Mouse (Mus musculus): ENCODE results near the gene Slc38a7. TPM values are rescaled to one million over a fixed set of nuclear protein-coding genes. Genes with fewer than 3 reads are reported as not detected.
"Not testable (repeated sequence)": the region's sequence is repeated elsewhere in the genome, so short reads cannot be mapped to it uniquely, and the experiment has no call there.

Slc38a7 gene
- total RNA-seq, 2 experiments from 2014 or later: 5.5 to 5.8 TPM

DNA sequence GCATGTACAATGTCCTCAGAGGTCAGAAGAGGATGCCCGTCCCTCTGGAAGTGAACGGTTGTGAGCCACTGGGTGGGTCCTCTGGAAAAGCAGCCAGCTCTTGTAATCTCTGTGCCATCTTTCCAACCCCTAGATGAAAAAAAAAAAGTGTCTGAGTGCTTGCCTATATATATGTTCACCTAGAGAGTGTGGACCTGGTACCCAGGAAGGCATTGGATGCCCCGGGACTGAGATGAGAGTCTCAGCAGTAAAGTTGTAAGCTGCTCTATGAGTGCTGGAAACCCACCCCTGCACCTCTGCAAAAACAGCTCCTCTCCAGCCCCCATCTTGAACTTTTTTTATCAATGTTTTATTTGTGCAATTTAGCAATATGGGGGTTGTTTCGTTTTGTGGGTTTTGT, 44.7 kb downstream of the Slc38a7 start:
- no peak for DNase-seq (ENCODE audit: low spot score)

DNA sequence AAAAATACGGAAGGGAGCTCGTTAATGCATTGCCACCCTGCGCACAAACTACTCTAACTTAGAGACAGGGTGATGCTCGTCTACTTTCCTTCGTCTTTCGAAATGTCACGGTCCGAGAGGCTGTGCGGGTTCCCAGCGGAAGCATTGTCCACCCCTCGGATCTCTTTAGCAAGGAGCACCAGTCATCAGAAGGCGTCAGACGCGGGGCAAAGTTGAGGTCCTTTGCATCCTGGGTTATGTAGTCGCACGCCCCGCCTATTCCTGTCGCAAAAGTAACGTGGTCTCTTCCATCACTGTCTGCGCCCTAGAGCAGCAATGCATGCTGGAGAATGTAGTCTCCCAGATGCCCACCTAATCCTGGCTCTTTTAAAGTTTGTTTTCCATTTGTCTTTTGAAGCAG, 45.5 kb downstream of the Slc38a7 start:
- peak; percentile 94 for DNase-seq (ENCODE audit: low spot score)

DNA sequence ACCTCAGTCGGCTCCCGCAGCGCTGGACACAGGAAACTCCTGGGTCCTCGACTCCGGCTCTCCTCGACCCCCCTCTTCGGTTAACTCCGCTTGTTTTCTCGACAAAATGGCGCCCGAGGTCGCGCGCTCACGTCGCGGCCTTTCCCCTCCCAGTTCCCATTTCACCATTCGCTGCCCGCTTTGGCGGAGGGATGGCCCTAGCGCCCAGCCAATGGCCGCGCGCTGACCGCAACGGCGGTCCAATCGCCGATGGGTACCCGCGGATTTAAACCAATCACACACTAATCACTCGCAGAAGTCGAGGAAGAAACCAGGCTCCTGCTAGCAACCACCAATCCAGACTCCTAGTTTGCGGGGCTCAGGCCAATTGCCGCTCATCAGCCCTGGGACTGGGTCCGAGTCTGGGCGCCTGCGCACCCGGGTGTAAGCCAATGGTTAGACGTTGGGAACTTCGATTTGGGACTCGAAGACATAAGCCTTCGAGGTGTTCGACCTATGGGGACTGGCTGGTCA, 46.0 kb downstream of the Slc38a7 start, which contains the start of gene Cnot1:
Gene Cnot1, minus strand, starts transcription at position 134 of the 513 bp plus-strand sequence.
- DNase-seq (ENCODE audit: low spot score): peak; percentile 97

DNA sequence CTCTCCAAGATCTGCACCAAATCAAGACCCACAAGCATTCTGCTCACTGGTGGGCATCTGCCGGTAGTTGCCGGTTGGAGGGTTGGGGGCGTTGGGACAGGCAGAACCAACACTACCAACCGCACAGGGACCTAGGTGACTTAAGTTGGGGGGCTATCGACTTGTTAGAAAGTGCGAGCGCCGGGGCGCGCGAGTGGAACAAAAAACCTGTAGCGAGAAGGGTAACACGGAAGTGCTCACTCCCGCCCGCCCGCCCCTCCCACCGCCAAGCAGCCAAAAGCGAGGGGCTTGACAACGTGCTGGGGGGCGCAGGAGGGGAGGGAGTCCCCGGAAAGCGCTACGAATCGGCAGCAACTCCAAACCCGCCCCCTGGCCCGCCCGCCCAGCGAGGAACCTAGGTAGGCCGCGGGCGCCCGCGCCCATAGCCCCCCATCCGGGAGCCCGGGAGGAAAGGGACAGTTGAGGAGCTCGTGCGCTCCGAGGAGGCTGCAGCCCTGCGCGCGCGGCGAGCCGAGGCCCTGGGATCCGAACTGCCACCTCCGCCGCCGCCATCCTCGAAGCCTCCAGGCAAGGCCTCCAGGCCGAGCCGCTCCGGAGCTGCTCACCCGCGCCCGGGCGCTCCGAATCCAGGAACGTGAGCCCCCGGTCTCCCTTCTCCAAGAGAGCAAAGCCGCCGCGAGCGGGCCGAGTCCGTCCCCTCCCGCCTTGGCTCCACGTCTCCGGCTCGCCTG, 46.7 kb downstream of the Slc38a7 start:
- no peak for DNase-seq (ENCODE audit: low spot score)

DNA sequence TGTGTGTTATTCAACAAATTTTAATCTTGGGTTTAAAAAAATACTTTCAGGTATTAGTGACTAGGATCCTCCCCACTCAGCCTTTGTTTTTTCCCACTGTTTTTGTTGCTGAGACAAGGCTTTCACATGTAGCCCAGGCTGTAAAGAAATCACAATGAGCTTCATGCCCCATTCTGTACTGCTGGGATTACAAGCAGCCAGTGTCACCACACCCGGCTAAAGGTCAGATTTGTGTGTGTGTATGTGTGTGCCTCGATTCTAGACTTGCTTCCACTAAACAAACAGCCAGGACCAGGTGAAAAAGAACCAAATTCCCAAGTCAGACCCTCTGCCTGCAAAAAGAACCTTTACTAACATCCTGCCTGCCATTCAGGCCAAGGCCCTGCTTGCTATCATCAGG, 47.9 kb downstream of the Slc38a7 start:
- DNase-seq (ENCODE audit: low spot score): no peak

DNA sequence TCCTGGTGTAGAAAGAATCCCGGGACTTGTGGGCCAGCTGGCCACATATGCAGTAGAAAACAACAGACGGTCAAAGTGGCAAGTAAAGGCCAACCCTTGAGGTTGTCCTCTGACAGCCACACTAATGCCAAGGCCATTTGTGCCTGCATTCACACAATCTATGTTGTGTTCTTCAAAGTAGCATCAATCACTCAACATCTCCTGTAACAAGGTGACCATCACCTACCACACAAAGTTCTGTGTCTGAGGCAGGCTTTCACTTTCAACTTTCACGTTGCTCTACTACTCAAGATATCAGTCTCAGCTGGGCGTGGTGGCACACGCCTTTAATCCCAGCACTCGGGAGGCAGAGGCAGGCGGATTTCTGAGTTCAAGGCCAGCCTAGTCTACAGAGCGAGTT, 51.1 kb downstream of the Slc38a7 start:
- DNase-seq (ENCODE audit: low spot score): no peak

DNA sequence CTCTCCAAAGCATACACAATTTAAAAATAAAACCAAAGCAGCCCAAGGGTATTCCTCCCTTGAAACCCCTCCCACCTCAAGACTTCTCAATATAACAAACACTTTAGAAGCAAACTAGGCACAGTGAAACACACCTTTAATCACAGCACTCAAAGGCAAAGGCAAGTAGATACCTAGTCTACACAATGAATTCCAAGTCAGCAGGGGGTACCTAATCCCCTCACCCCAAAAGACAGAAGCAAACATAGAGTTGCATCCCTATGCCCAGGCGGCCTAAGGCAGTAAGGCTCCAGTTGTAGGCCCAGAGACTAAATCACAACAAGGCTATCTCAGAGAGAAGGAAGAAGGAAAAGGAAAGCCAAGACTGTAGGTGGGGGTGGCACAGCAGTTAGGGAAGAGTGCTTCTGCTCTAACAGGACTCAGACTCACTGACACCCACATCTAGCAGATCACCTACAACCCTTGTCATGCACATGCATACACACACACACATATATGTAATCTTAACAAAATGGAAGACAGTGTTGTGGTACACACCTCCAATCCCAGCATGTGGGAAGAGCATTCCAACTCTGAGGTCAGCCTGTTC, 51.8 kb downstream of the Slc38a7 start:
- no peak for DNase-seq (ENCODE audit: low spot score)

DNA sequence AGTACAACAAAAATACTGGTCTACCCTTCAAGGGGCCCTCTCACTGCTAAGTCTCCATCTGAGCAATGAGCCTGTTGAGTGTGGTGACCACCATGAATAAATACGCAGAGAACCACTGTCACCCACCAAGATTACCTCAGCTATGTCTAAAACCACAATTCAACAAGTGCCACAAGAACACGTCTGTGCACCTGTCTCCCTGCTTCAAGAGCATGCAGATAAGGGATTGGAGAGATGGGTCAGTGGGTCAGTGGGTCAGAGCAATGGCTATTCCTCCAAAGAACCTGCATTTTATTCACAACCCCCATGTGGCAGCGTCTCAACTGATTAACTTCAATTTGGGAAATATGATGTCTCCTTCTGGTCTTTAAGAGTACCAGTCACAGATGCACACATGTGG, 53.0 kb downstream of the Slc38a7 start:
- DNase-seq (ENCODE audit: low spot score): no peak

DNA sequence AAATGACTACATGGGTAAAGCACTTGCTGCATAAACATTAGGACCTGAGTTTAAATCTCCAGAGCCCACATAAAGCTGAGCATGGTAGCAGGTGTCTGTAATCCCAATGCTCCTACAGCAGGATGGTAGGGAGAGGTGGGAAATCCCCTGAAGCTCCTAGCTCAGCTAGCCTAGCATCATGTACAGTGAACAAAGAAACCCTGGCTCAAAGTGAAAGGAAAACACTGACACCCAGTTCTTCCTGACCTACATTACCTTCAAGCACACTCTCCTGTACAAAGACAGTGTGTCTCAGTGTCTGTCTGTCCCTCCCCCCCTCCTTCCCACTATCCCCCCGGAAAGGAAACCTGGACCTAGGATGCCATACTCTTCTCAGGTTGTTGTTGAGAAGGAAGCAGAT, 53.4 kb downstream of the Slc38a7 start:
- DNase-seq (ENCODE audit: low spot score): no peak

DNA sequence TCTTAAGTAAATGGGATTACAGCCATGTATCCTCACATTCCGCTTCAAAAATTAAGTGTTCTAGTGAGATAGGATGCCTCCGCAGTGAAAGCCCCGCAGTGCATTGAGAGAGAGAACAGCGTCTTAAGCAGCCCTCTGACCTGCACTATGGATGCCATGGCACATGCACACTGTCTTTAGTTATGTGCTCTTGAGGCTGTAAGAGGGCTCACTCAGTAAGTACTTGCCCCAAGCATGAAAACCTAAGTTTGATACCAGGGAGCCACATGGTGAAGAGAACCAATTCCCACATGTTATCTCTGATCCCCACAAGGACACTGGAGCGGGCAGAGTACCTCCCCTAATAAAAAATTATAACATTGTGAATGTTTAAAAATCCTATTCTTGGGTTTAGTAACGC, 54.2 kb downstream of the Slc38a7 start:
- no peak for DNase-seq (ENCODE audit: low spot score)

DNA sequence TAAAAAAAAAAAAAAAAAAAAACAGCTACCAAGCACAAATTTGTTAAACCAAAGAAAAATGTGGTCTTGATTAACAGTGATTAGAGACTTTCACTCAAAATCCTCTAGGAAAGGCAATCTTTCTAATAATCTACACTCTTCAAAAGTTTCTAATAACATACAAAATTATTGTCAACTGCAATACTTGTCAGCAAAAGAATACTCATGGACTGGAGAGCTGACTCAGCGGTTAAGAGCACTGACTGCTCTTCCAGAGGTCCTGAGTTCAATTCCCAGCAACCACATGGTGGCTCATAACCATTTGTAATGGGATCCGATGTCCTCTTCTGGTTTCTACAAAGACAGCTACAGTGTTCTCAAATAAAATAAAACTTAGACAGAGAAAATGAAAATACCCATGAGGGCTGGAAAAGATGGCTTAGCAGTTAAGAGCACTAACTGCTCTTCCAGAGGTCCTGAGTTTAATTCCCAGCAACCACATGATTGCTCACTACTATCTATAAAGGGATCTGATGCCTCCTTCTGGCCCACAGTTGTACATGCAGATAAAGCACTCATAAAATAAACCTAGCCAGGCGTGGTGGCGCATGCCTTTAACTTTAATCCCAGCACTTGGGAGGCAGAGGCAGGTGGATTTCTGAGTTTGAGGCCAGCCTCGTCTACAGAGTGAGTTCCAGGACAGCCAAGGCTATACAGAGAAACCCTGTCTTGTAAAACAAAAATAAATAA, 57.8 kb downstream of the Slc38a7 start:
- not testable (repeated sequence) for DNase-seq (ENCODE audit: low spot score)

Other genes with a start within 250 kb of the Slc38a7 start
- gene Gins3, start 220.1 kb downstream of the Slc38a7 start, total RNA-seq (2021): under 1 TPM; 0.38 to 0.66 TPM
- gene Ndrg4, start 176.6 kb downstream of the Slc38a7 start, total RNA-seq (2021): 1 to 10 TPM; 3.8 to 6.2 TPM
- gene Setd6, start 137.7 kb downstream of the Slc38a7 start, total RNA-seq (2021): 10 to 100 TPM; 13.5 to 15.6 TPM
- gene Cnot1, start 46.1 kb downstream of the Slc38a7 start, total RNA-seq (2021): 10 to 100 TPM; 63.3 to 67.2 TPM
- gene Sap18b, start 28.2 kb downstream of the Slc38a7 start, total RNA-seq (2021): 10 to 100 TPM; 85.3 to 91.9 TPM
- gene Got2, start 35.0 kb upstream of the Slc38a7 start, total RNA-seq (2021): 100 to 1,000 TPM; 390 to 437 TPM